Mouse (Mus musculus): Measurements from ENCODE around the gene Immp2l. TPM values are rescaled to one million over a fixed set of nuclear protein-coding genes. Genes with fewer than 3 reads are reported as not detected.
"Not testable (repeated sequence)": the region's sequence is repeated elsewhere in the genome, so short reads cannot be mapped to it uniquely, and the experiment has no call there.

The Immp2l gene
- polyA plus RNA-seq, 1 experiment from 2014 or later, result 7.4 TPM

GRCm38 (mm10) chr12:40991647-40992046, 32.2 kb upstream of the Immp2l start:
- 67% methylated on average over 4 of the region's 4 CpGs for WGBS

GRCm38 (mm10) chr12:40992237-40992636, 31.7 kb upstream of the Immp2l start:
- H3K9me3 ChIP-seq (ENCODE audit: control insufficient read depth, low read length); H3K4me1 ChIP-seq (replicated peaks; ENCODE audit: control insufficient read depth, insufficient read depth, low read length); H3K4me3 ChIP-seq (replicated peaks; ENCODE audit: low read length); DNase-seq (ENCODE audit: low spot score); H3K27me3 ChIP-seq (ENCODE audit: control insufficient read depth, insufficient read depth, low read length); ATAC-seq (ENCODE audit: low FRiP score); H3K4me2 ChIP-seq (replicated peaks); H3K36me3 ChIP-seq (replicated peaks; ENCODE audit: control insufficient read depth, insufficient read depth); H3K9ac ChIP-seq; H3K27ac ChIP-seq: not testable (repeated sequence)
- 83% methylated on average over 1 of the region's 1 CpGs for WGBS

More at GRCm38 (mm10) chr12:40991647-40992046, 32.2 kb upstream of the Immp2l start:
- no peaks in the 10 kb centered on the region for H3K4me1 ChIP-seq (replicated peaks; ENCODE audit: control insufficient read depth, insufficient read depth, low read length)
- H3K27me3 ChIP-seq (ENCODE audit: control insufficient read depth, insufficient read depth, low read length), result no peaks in the 10 kb centered on the region
- no peak for DNase-seq (ENCODE audit: low spot score)
- no peak overlapping the region for H3K4me3 ChIP-seq (replicated peaks; ENCODE audit: low read length)
- H3K4me2 ChIP-seq (replicated peaks), result no peak overlapping the region
- H3K27ac ChIP-seq, result no peak overlapping the region
- H3K9me3 ChIP-seq (ENCODE audit: control insufficient read depth, low read length), result no peaks in the 10 kb centered on the region
- H3K36me3 ChIP-seq (replicated peaks; ENCODE audit: control insufficient read depth, insufficient read depth), result no peaks in the 10 kb centered on the region
- ATAC-seq (ENCODE audit: low FRiP score), result no peak
- no peak overlapping the region for H3K9ac ChIP-seq

GRCm38 (mm10) chr12:40994846-40995245, 29.0 kb upstream of the Immp2l start:
- no peaks in the 10 kb centered on the region for H3K36me3 ChIP-seq (replicated peaks; ENCODE audit: control insufficient read depth, insufficient read depth)
- no peaks in the 10 kb centered on the region for H3K4me1 ChIP-seq (replicated peaks; ENCODE audit: control insufficient read depth, insufficient read depth, low read length)
- no peak overlapping the region for H3K4me2 ChIP-seq (replicated peaks)
- no peak for ATAC-seq (ENCODE audit: low FRiP score)
- H3K9me3 ChIP-seq (ENCODE audit: control insufficient read depth, low read length), result no peaks in the 10 kb centered on the region
- no peak overlapping the region for H3K27ac ChIP-seq
- H3K4me3 ChIP-seq (replicated peaks; ENCODE audit: low read length), result no peak overlapping the region
- WGBS, result 83% methylated on average over 2 of the region's 2 CpGs
- no peak overlapping the region for H3K9ac ChIP-seq
- no peaks in the 10 kb centered on the region for H3K27me3 ChIP-seq (ENCODE audit: control insufficient read depth, insufficient read depth, low read length)
- no peak for DNase-seq (ENCODE audit: low spot score)

- Histone ChIP-seq H3K36me3 (replicated peaks; ENCODE audit: control insufficient read depth, insufficient read depth) (no peaks in the 10 kb centered on the region), H3K9me3 (ENCODE audit: control insufficient read depth, low read length) (no peaks in the 10 kb centered on the region), H3K4me1 (replicated peaks; ENCODE audit: control insufficient read depth, insufficient read depth, low read length) (no peaks in the 10 kb centered on the region), H3K9ac (no peak overlapping the region), H3K27ac (no peak overlapping the region), H3K4me2 (replicated peaks) (no peak overlapping the region), H3K27me3 (ENCODE audit: control insufficient read depth, insufficient read depth, low read length) (no peaks in the 10 kb centered on the region), H3K4me3 (replicated peaks; ENCODE audit: low read length) (no peak overlapping the region)
- 73% methylated on average over 9 of the region's 9 CpGs for WGBS
- no peak for ATAC-seq (ENCODE audit: low FRiP score)
- no peak for DNase-seq (ENCODE audit: low spot score)
Measured at GRCm38 (mm10) chr12:40995618-40996370, 28.1 kb upstream of the Immp2l start.

- WGBS, result 93% methylated on average over 1 of the region's 1 CpGs
Measured at GRCm38 (mm10) chr12:41022516-41022915, 1.4 kb upstream of the Immp2l start.

GRCm38 (mm10) chr12:41024512-41024911, 622 bp downstream of the Immp2l start:
- Histone ChIP-seq H3K9ac (peak overlapping the region; percentile 89), H3K4me3 (replicated peaks; ENCODE audit: low read length) (peak overlapping the region; percentile 72), H3K4me2 (replicated peaks) (peak overlapping the region; percentile 79), H3K4me1 (replicated peaks; ENCODE audit: control insufficient read depth, insufficient read depth, low read length) (peaks cover 6% of the 10 kb centered on the region), H3K9me3 (ENCODE audit: control insufficient read depth, low read length) (no peaks in the 10 kb centered on the region), H3K27ac (peak overlapping the region; percentile 72; the same call in 1 of the 2 replicates), H3K36me3 (replicated peaks; ENCODE audit: control insufficient read depth, insufficient read depth) (no peaks in the 10 kb centered on the region), H3K27me3 (ENCODE audit: control insufficient read depth, insufficient read depth, low read length) (no peaks in the 10 kb centered on the region)
- DNase-seq (ENCODE audit: low spot score) (no peak), ATAC-seq (ENCODE audit: low FRiP score) (no peak)
- WGBS, result 20% methylated on average over 9 of the region's 9 CpGs

More at GRCm38 (mm10) chr12:41022516-41022915, 1.4 kb upstream of the Immp2l start:
- H3K27ac ChIP-seq, result no peak overlapping the region
- H3K27me3 ChIP-seq (ENCODE audit: control insufficient read depth, insufficient read depth, low read length), result no peaks in the 10 kb centered on the region
- no peak for ATAC-seq (ENCODE audit: low FRiP score)
- peaks cover 6% of the 10 kb centered on the region for H3K4me1 ChIP-seq (replicated peaks; ENCODE audit: control insufficient read depth, insufficient read depth, low read length)
- H3K9me3 ChIP-seq (ENCODE audit: control insufficient read depth, low read length), result no peaks in the 10 kb centered on the region
- DNase-seq (ENCODE audit: low spot score), result no peak
- no peak overlapping the region for H3K4me2 ChIP-seq (replicated peaks)
- H3K36me3 ChIP-seq (replicated peaks; ENCODE audit: control insufficient read depth, insufficient read depth), result no peaks in the 10 kb centered on the region
- H3K4me3 ChIP-seq (replicated peaks; ENCODE audit: low read length), result no peak overlapping the region
- no peak overlapping the region for H3K9ac ChIP-seq

GRCm38 (mm10) chr12:41027485-41027884, 3.6 kb downstream of the Immp2l start:
- Histone ChIP-seq H3K9me3 (ENCODE audit: control insufficient read depth, low read length) (no peaks in the 10 kb centered on the region), H3K36me3 (replicated peaks; ENCODE audit: control insufficient read depth, insufficient read depth) (no peaks in the 10 kb centered on the region), H3K4me3 (replicated peaks; ENCODE audit: low read length) (no peak overlapping the region), H3K9ac (no peak overlapping the region), H3K27me3 (ENCODE audit: control insufficient read depth, insufficient read depth, low read length) (no peaks in the 10 kb centered on the region), H3K27ac (no peak overlapping the region), H3K4me1 (replicated peaks; ENCODE audit: control insufficient read depth, insufficient read depth, low read length) (peaks cover 6% of the 10 kb centered on the region), H3K4me2 (replicated peaks) (no peak overlapping the region)
- DNase-seq (ENCODE audit: low spot score) (no peak), ATAC-seq (ENCODE audit: low FRiP score) (no peak)
- 90% methylated on average over 6 of the region's 6 CpGs for WGBS

- Histone ChIP-seq H3K9ac (no peak overlapping the region), H3K27me3 (ENCODE audit: control insufficient read depth, insufficient read depth, low read length) (no peaks in the 10 kb centered on the region), H3K36me3 (replicated peaks; ENCODE audit: control insufficient read depth, insufficient read depth) (no peaks in the 10 kb centered on the region), H3K4me3 (replicated peaks; ENCODE audit: low read length) (no peak overlapping the region), H3K4me2 (replicated peaks) (no peak overlapping the region), H3K4me1 (replicated peaks; ENCODE audit: control insufficient read depth, insufficient read depth, low read length) (no peaks in the 10 kb centered on the region), H3K9me3 (ENCODE audit: control insufficient read depth, low read length) (no peaks in the 10 kb centered on the region), H3K27ac (no peak overlapping the region)
- WGBS, result 100% methylated on average over 2 of the region's 2 CpGs
- no peak for DNase-seq (ENCODE audit: low spot score)
- no peak for ATAC-seq (ENCODE audit: low FRiP score)
Measured at GRCm38 (mm10) chr12:41031119-41031518, 7.2 kb downstream of the Immp2l start.

GRCm38 (mm10) chr12:41033196-41033595, 9.3 kb downstream of the Immp2l start:
- no peak overlapping the region for H3K4me2 ChIP-seq (replicated peaks)
- no peaks in the 10 kb centered on the region for H3K4me1 ChIP-seq (replicated peaks; ENCODE audit: control insufficient read depth, insufficient read depth, low read length)
- DNase-seq (ENCODE audit: low spot score) (no peak), ATAC-seq (ENCODE audit: low FRiP score) (no peak)
- no peak overlapping the region for H3K4me3 ChIP-seq (replicated peaks; ENCODE audit: low read length)
- no peaks in the 10 kb centered on the region for H3K27me3 ChIP-seq (ENCODE audit: control insufficient read depth, insufficient read depth, low read length)
- H3K36me3 ChIP-seq (replicated peaks; ENCODE audit: control insufficient read depth, insufficient read depth), result no peaks in the 10 kb centered on the region
- 86% methylated on average over 3 of the region's 3 CpGs for WGBS
- H3K9ac ChIP-seq, result no peak overlapping the region
- H3K27ac ChIP-seq, result no peak overlapping the region
- no peaks in the 10 kb centered on the region for H3K9me3 ChIP-seq (ENCODE audit: control insufficient read depth, low read length)

Data from hindbrain, embryonic 14.5 days (tissue).